Mouse (Mus musculus) liver, postnatal 0 days (tissue): ENCODE results near the gene Ube2c. TPM values are rescaled to one million over a fixed set of nuclear protein-coding genes. Genes with fewer than 3 reads are reported as not detected.
A peak's percentile ranks its signal among the peaks of the same experiment; 100 is the strongest.

Source experiments
- ATAC-seq: fragments of 200-750 bp; cut with Nextera tagmentation; 2 replicates; pipeline ENCODE4 v1.8.0; 2017; ENCODE audit warnings: mild to moderate bottlenecking, moderate library complexity
- DNase-seq: peaks from one replicate; pipeline ENCODE4 v3.0.0-alpha.2; 2016
- H3K27ac ChIP-seq: fragments of 300-500 bp; sonication (generic); 2 replicates; pipeline ENCODE4 v1.5.1; 2014; ENCODE audit warnings: antibody characterized with exemption, moderate library complexity, mild to moderate bottlenecking, low read depth
- H3K27me3 ChIP-seq: fragments of 300-500 bp; sonication (generic); 2 replicates; pipeline ENCODE4 v1.6.1; 2014; ENCODE audit warnings: low read length, control low read depth, mixed read lengths; ENCODE audit not compliant: insufficient read depth
- H3K36me3 ChIP-seq: fragments of 300-500 bp; sonication (generic); replicated peaks from 2 replicates; pipeline ENCODE4 v1.6.1; 2014; ENCODE audit warnings: mild to moderate bottlenecking, control low read depth, low read length, moderate library complexity, mixed read lengths; ENCODE audit not compliant: insufficient read depth
- H3K4me1 ChIP-seq: fragments of 300-500 bp; sonication (generic); 2 replicates; pipeline ENCODE4 v1.6.1; 2014; ENCODE audit warnings: antibody characterized with exemption, mild to moderate bottlenecking, control low read depth; ENCODE audit not compliant: insufficient read depth
- H3K4me2 ChIP-seq: fragments of 300-500 bp; sonication (generic); 2 replicates; pipeline ENCODE4 v1.6.1; 2014; ENCODE audit warnings: low read depth, mild to moderate bottlenecking, low read length, moderate library complexity, mixed read lengths
- H3K4me3 ChIP-seq: fragments of 300-500 bp; sonication (generic); 2 replicates; pipeline ENCODE4 v1.5.1; 2014; ENCODE audit warnings: low read depth, low read length
- H3K9ac ChIP-seq: fragments of 300-500 bp; sonication (generic); replicated peaks from 2 replicates; pipeline ENCODE4 v1.6.1; 2014; ENCODE audit warnings: mild to moderate bottlenecking, moderate library complexity
- H3K9me3 ChIP-seq: fragments of 300-500 bp; sonication (generic); 2 replicates; pipeline ENCODE4 v1.6.1; 2016; ENCODE audit warnings: mild to moderate bottlenecking, control low read depth, low read length, mixed read lengths
- CTCF ChIP-seq: sonication (generic); IDR thresholded peaks from 2 replicates; pipeline ENCODE4 v1.5.1; 2016; ENCODE audit warnings: antibody characterized with exemption, low read depth
- EP300 ChIP-seq: IDR thresholded peaks from 2 replicates; pipeline ENCODE4 v1.6.1; 2016; ENCODE audit warnings: antibody characterized with exemption, low read depth, mild to moderate bottlenecking
- WGBS: fragments of 180-500 bp; shearing (Covaris S2); extraction: QIAGEN DNeasy Blood & Tissue Kit; methylation state at CpG from one replicate; pipeline ENCODE4 v1.1.7; 2014; ENCODE audit not compliant: insufficient replicate concordance; 5-methylcytosine and 5-hydroxymethylcytosine counted together
- polyA plus RNA-seq: library from polyadenylated mRNA; unstranded; fragments of >200 nt; fragmentation: Nextera tagmentation; extraction: Ambion mirVana; gene quantifications from 2 replicates; pipeline ENCODE4 v1.2.1, GENCODE M21; 2015

The Ube2c gene
- 243 and 277 TPM in 2 replicates for polyA plus RNA-seq

- H3K27ac ChIP-seq, result peak within 1 kb of the TSS; percentile 80
- peaks cover 27% of the 10 kb centered on the region for H3K4me1 ChIP-seq
- TF ChIP-seq CTCF, result peak; percentile 46
- peak; percentile 70; the same call in 1 of the 2 replicates for TF ChIP-seq EP300
- peak within 1 kb of the TSS; percentile 88 for H3K4me3 ChIP-seq
- peak within 1 kb of the TSS; percentile 95 for H3K9ac ChIP-seq
- H3K36me3 ChIP-seq, result peaks cover 55% of the 10 kb centered on the region
- H3K9me3 ChIP-seq, result no peaks in the 10 kb centered on the region
- under 1% methylated on average over 51 of the region's 53 CpGs for WGBS
- H3K27me3 ChIP-seq, result no peaks in the 10 kb centered on the region
- DNase-seq, result peak; percentile 98
- H3K4me2 ChIP-seq, result peak within 1 kb of the TSS; percentile 94
- ATAC-seq, result peak; percentile 98
Observed at GRCm38 (mm10) chr2:164769258-164770037, at the start of gene Ube2c. Ube2c (plus strand) TSS chr2:164769898.

GRCm38 (mm10) chr2:164723276-164723675, 46.4 kb upstream of the Ube2c start:
- TF ChIP-seq EP300, result no peak
- Histone ChIP-seq H3K4me1 (no peaks in the 10 kb centered on the region), H3K4me2 (no peak overlapping the region), H3K36me3 (no peaks in the 10 kb centered on the region), H3K9ac (no peak overlapping the region), H3K27ac (no peak overlapping the region), H3K27me3 (no peaks in the 10 kb centered on the region), H3K4me3 (no peak overlapping the region), H3K9me3 (no peaks in the 10 kb centered on the region)
- 57% methylated on average over 4 of the region's 4 CpGs for WGBS
- ATAC-seq (no peak), DNase-seq (no peak)

GRCm38 (mm10) chr2:164725895-164726619, 43.6 kb upstream of the Ube2c start:
- 15% methylated on average over 6 of the region's 6 CpGs for WGBS
- Histone ChIP-seq H3K4me1 (no peaks in the 10 kb centered on the region), H3K27ac (no peak overlapping the region), H3K9ac (no peak overlapping the region), H3K9me3 (no peaks in the 10 kb centered on the region), H3K36me3 (no peaks in the 10 kb centered on the region), H3K4me2 (no peak overlapping the region), H3K4me3 (no peak overlapping the region), H3K27me3 (no peaks in the 10 kb centered on the region)
- peak; percentile 61 for ATAC-seq
- TF ChIP-seq EP300 (no peak), CTCF (peak; percentile 91)
- peak; percentile 79 for DNase-seq

GRCm38 (mm10) chr2:164731719-164732118, 38.0 kb upstream of the Ube2c start:
- Histone ChIP-seq H3K9ac (no peak overlapping the region), H3K4me3 (no peak overlapping the region), H3K9me3 (no peaks in the 10 kb centered on the region), H3K27me3 (no peaks in the 10 kb centered on the region), H3K4me1 (no peaks in the 10 kb centered on the region), H3K27ac (no peak overlapping the region), H3K4me2 (no peak overlapping the region), H3K36me3 (no peaks in the 10 kb centered on the region)
- DNase-seq (no peak), ATAC-seq (no peak)
- TF ChIP-seq EP300 (no peak), CTCF (no peak)
- WGBS, result 67% methylated on average over 5 of the region's 5 CpGs

GRCm38 (mm10) chr2:164733259-164733658, 36.4 kb upstream of the Ube2c start:
- no peaks in the 10 kb centered on the region for H3K36me3 ChIP-seq
- no peak overlapping the region for H3K9ac ChIP-seq
- no peak overlapping the region for H3K4me2 ChIP-seq
- WGBS, result 52% methylated on average over 2 of the region's 2 CpGs
- no peaks in the 10 kb centered on the region for H3K27me3 ChIP-seq
- H3K4me3 ChIP-seq, result no peak overlapping the region
- no peak for TF ChIP-seq EP300
- TF ChIP-seq CTCF, result no peak
- no peak overlapping the region for H3K27ac ChIP-seq
- no peak for ATAC-seq
- no peaks in the 10 kb centered on the region for H3K4me1 ChIP-seq
- H3K9me3 ChIP-seq, result no peaks in the 10 kb centered on the region
- DNase-seq, result no peak

- no peaks in the 10 kb centered on the region for H3K9me3 ChIP-seq
- no peak for DNase-seq
- WGBS, result 65% methylated on average over 5 of the region's 5 CpGs
- H3K9ac ChIP-seq, result no peak overlapping the region
- H3K36me3 ChIP-seq, result no peaks in the 10 kb centered on the region
- H3K4me2 ChIP-seq, result no peak overlapping the region
- ATAC-seq, result no peak
- H3K27ac ChIP-seq, result no peak overlapping the region
- TF ChIP-seq EP300, result no peak
- TF ChIP-seq CTCF, result no peak
- no peaks in the 10 kb centered on the region for H3K4me1 ChIP-seq
- H3K27me3 ChIP-seq, result no peaks in the 10 kb centered on the region
- no peak overlapping the region for H3K4me3 ChIP-seq
Observed at GRCm38 (mm10) chr2:164734839-164735238, 34.9 kb upstream of the Ube2c start.
